Mouse (Mus musculus): ENCODE results near the gene Prkaa2. TPM values are rescaled to one million over a fixed set of nuclear protein-coding genes. Genes with fewer than 3 reads are reported as not detected.

Gene Prkaa2
- total RNA-seq, 4 experiments from 2014 or later = 7.5 to 10.4 (median 9.2) TPM

DNA sequence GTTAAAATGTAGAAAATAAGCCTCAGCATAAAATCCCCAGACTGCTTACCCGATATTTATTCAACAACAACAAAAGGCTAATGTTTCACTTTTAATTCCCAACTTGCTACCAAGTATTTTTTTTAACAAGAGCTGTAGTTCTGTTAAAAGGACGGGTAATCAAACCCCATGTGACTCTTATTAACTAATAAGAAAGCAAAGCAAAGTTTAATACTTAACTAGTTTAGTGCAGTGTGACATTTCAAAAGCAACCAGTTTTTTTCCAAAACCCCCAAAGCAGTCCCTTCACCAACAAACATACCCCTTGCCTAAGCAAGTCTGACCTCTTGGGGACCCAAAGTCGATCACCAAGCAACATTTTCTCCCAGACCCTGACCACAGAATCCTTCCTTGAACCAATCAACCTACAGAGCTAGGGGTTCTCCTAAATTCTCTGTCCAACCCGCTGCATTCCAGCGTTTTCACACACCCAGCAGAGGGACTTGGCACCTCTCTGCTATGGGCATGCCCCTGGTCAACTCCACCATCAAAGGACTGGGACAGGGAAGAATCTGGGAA lies 970 bp downstream of the Prkaa2 start:
- no peak for DNase-seq

- DNase-seq = no peak
Measured at GRCm38 (mm10) chr4:105107943-105108640, 1.6 kb downstream of the Prkaa2 start.

DNA sequence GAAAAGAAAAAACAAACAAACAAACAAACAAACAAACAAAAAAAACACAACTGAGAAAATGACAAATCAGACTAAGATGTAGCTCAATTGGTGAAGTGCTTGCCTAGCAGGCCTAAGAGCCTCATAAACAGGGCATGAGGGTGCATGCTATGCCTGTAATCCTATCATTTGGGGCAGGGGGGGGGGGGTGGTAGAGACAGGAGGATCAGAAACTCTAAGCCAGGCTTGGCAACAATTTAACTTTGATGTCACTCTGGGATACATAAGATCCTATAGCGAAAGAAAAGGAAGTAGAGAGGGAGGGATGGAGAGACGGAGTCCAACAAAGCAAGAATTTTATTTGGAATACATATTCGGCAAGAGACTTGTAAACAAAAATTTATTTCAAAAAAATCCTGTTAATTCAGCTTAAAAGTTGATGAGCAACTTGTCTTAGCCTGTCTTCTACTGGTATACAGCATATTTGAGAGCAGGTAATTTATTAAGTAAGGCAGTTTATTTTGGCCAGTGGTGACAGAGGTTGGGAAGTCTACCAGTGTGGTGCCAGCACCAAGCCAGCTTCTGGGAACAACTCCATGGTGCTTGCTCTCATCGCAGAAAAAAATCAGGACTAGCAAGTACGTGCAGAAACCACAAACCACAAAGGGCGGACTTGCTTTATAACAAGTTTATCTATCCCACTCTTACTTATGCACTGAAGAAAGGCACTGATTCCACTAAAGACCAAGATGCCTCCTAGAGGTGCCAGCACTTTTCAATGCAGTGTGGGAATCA lies 5.4 kb downstream of the Prkaa2 start:
- no peak for DNase-seq

DNA sequence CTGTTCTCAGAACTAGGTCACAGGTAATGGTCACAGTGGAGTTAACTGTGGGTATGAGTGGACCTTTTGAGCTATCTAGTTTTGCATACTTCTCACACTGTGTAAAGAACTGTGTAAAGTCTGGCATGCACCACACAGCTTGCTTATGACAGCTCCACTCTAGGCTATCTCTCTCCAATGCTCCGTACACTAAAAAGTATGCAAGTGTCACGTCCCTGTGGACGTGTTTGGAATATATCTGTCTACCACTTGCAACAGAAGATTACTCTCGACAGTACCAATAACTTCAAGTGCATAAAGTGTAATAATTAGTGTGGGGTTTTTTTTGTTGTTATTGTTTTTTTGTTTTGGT lies 8.4 kb downstream of the Prkaa2 start:
- DNase-seq = no peak

DNA sequence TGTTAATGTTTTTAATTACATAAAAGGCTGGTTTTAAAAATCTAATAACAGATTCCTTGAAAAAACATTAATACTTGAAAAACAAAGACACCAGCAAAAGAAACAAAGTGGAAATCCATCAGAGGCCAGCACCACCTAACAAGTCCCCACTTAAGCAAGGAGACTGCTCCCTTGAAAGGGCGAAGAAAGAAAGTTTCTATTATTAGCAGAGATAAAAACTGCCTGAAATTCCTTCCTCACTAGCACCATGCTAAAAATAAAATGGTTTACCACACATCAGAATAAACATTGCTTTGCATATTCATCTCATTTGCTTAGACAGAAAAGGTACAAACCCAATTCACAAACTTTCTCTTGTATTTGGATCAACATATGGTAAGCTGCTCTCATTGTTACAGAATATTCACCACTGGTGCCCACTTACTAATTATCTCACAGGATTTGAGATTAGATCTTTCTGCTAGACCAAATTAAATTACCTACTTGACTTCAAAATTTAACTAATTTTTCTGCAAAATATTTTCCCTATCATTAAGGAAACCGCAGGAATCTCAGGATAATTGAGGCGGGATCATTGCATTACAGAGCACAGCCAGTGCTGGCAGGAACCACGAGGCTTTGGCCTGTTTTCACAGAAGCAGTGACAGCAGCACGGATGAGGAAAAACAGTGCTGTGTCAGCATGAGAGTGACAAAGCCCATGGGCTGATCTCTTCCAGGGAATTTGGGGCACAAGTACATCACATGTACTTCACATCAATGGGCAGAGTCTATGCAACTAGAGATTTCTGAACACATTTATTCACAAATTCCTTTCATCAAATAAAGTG lies 9.0 kb downstream of the Prkaa2 start:
- no peak for DNase-seq

DNA sequence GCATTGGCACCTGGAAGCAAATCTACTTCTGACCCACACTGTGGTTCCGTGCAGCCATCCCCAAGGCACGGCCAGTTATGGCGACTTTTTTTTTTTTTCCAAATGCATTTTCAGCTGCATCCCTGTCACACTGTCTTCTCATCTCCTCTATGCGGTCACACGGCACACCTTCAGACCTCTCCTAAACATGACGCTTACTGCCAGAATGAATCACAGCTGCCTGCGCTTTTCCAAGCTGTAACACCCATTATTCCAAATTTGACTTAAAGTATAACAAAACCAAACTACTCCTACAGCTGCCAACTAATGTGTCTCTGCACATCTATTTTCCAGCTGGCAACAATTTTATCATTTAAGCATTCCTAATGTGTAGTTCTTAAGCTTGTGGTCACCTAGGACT lies 11.0 kb downstream of the Prkaa2 start:
- no peak for DNase-seq

- DNase-seq = no peak
Measured at GRCm38 (mm10) chr4:105098158-105098557, 11.5 kb downstream of the Prkaa2 start.

- DNase-seq = peak; percentile 53
Measured at GRCm38 (mm10) chr4:105095316-105095715, 14.4 kb downstream of the Prkaa2 start.

GRCm38 (mm10) chr4:105093951-105094350 lies 15.7 kb downstream of the Prkaa2 start:
- DNase-seq = no peak

GRCm38 (mm10) chr4:105090417-105090816 lies 19.3 kb downstream of the Prkaa2 start:
- DNase-seq = no peak

- no peak for DNase-seq
Measured at GRCm38 (mm10) chr4:105089386-105089785, 20.3 kb downstream of the Prkaa2 start.

- no peak for DNase-seq
Measured at GRCm38 (mm10) chr4:105088671-105089070, 21.0 kb downstream of the Prkaa2 start.

DNA sequence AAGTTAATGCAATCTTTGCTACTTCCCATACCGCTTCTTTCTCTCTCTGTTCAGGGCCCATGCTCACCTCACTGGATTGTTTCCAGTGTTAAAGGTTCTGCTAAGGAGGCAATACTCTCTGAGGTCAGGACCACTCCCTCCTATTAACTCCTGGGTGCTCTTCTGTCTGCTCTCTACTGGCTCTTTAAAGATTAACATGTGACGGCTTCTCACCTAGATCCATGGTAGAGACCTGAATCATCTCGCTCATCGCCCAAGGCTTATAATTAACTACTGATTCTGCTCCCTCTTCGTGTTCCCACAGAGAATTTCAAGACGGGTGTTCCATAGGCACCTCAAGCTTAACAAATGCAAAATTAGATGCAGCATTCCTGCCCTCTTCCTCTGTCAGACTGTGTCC lies 33.5 kb downstream of the Prkaa2 start:
- DNase-seq = no peak

GRCm38 (mm10) chr4:105071761-105072427 lies 37.8 kb downstream of the Prkaa2 start:
- DNase-seq = no peak

- peak; percentile 64 for DNase-seq
Measured at GRCm38 (mm10) chr4:105070982-105071381, 38.7 kb downstream of the Prkaa2 start.

GRCm38 (mm10) chr4:105051291-105051690 lies 58.4 kb downstream of the Prkaa2 start:
- no peak for DNase-seq

- DNase-seq = no peak
Measured at GRCm38 (mm10) chr4:105050041-105050440, 59.6 kb downstream of the Prkaa2 start.

- DNase-seq = no peak
Measured at GRCm38 (mm10) chr4:105034259-105034658, 75.4 kb downstream of the Prkaa2 start.

DNA sequence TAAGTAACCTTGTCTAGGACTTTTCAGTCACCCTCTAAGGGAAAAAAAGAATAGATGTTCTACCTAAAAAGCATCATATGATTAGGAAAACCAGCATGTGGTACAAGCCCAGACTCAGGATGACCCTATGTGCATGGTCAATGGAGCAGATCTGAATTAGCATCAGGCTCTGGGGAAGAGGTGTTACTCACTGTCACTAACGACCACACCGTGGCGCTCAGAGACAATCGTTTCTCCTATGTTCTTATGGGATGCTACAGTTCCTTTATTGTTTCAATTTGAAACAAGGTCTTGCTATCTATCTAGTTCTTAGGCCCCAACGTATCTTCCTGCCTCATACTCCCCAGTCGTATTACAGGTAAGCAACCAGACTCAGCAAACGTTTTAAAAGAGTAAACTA lies 76.5 kb downstream of the Prkaa2 start:
- DNase-seq = no peak

- no peak for DNase-seq
Measured at GRCm38 (mm10) chr4:105031104-105031503, 78.6 kb downstream of the Prkaa2 start.

GRCm38 (mm10) chr4:105027278-105027677 lies 82.4 kb downstream of the Prkaa2 start:
- no peak for DNase-seq

GRCm38 (mm10) chr4:105016006-105016613 lies 93.6 kb downstream of the Prkaa2 start:
- no peak for DNase-seq

All from adrenal gland, adult 8-10 months (tissue).